13 mouse cellular contexts compared by ENCODE assay signal in the genomic region with DNA sequence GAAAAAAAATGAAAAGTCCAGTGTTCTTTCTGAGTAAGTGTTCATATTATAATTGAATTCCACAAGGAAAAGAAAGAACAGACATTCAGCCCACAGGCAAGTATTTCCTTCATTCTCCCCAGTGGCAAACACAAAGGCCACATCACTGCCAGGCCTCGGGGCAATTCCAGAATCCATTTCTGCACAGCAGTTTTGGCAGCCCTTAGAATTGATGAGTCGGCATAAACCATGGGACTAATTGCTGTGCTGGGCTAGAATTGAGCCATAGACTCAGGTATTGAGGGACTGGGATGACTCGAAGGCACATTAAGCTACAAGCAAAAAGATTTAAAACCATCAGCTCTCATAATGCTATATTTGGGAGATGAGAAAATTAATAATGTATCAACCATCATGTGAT.
"Had no signal": no experiment of that assay in that cellular context is flagged by ENCODE, and none has a peak within 500 bp of the region (broad histone marks: within the 10 kb centered on the region; RNA-seq: fewer than 3 reads in every experiment).

No protein-coding gene starts in this region.

- H3K36me3 ChIP-seq: limb, embryonic 13.5 days; stomach, embryonic 15.5 days had no signal

- H3K4me1 ChIP-seq: limb, embryonic 13.5 days; stomach, embryonic 15.5 days had no signal

- H3K27ac ChIP-seq: kidney, postnatal 0 days; limb, embryonic 13.5 days; liver, embryonic 14.5 days; stomach, embryonic 15.5 days had no signal

- H3K9ac ChIP-seq: limb, embryonic 13.5 days; liver, embryonic 14.5 days; stomach, embryonic 15.5 days had no signal

- H3K9me3 ChIP-seq: limb, embryonic 13.5 days; stomach, embryonic 15.5 days had no signal

- DNase-seq: kidney, adult 9 months; kidney, postnatal 36 days; layer of hippocampus, adult 9-11 months; layer of hippocampus, postnatal 36 days; lung, adult 18-20 months; thymus, adult 2 months; thymus, postnatal 25 days had no signal

- H3K4me2 ChIP-seq: limb, embryonic 13.5 days; stomach, embryonic 15.5 days had no signal

- ATAC-seq: intestine, postnatal 0 days; midbrain, embryonic 16.5 days had no signal

- H3K4me3 ChIP-seq: limb, embryonic 13.5 days; stomach, embryonic 15.5 days had no signal

- H3K27me3 ChIP-seq: limb, embryonic 13.5 days; stomach, embryonic 15.5 days had no signal
